Mouse (Mus musculus): ENCODE measurements at regions not wholly inside any gene's neighbourhood (a gene's known extent, or its start where the extent isn't known, plus 50 kb on each side); places are given as distances from the start of the nearest gene placed in this dataset.
A peak's percentile ranks its signal among the peaks of the same experiment; 100 is the strongest.

DNA sequence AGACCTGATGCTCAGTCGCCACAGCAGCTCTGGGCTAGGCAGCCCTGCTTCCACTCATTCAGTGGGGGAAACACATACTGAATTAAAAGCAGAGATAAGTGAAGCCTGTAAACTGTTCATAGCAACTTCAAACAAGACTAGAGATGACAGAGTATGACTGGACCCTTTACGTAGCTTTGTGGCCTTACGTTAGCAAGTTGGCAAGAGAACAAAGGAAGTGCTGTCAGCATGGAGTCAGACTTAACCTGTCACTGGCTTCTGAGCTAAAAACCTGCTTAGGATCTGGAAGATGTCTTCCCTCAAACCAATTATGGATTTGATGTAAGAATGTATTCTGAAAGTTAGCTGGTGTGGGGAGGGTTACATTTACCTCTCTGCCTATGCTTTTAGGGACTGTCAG, 421.3 kb downstream of the Ttll7 start:
- DNase-seq (ENCODE audit: low spot score), result no peak

DNA sequence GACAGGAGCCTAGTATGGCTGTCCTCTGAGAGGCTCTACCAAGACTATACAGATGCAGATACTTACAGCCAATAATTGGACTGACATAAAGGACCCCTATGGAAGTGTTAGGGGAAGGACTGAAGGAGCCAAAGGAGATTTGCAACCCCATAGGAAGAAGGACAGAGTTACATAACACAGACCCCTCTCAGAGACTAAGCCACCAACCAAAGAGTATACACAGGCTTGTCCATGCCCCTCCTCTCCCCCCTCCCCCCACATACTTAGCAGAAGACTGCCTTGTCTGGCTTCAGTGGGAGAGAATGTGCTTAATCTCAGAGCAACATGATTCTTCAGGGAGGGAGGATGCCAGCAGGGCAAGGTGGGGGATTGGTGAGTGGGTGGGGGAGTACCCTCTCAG, 426.4 kb downstream of the Ttll7 start:
- no peak for DNase-seq (ENCODE audit: low spot score)

DNA sequence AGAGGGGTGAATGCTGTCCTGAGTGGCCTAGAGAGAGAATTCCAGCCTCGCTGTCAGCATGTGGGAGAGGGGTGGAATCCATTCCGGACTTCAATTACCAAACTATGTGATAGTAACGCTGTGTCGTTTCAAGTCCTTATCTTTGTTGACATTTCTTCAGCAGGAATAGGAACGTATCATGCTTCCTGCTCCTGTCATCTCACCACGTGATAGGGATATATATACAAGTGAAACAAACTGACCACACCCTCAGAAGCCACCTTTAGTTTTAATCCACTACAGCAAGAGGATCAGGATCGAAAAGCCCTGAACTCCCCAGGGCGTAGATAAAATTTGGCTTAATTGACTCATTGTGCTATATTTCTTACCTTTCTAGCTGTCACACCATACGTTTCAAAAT, 431.6 kb downstream of the Ttll7 start:
- no peak for DNase-seq (ENCODE audit: low spot score)

DNA sequence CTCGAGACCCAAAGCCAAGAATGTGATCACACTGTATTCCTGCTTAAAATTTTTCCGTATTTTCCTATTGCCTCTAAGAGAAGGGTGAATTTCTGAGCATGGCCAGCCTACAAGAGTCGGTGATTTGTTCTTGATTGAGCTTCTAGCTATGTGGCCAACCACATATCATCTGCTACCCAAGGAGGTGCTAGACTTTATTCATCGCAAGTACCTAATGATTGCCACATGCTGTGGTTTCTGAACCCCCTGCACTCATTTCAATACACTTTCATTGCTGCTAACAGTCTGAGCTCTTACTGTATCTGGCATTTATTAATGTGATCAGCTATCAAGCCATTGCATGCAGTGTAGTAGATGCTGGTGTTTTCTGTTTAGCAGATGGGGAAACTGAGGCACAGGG, 432.2 kb downstream of the Ttll7 start:
- no peak for DNase-seq (ENCODE audit: low spot score)

DNA sequence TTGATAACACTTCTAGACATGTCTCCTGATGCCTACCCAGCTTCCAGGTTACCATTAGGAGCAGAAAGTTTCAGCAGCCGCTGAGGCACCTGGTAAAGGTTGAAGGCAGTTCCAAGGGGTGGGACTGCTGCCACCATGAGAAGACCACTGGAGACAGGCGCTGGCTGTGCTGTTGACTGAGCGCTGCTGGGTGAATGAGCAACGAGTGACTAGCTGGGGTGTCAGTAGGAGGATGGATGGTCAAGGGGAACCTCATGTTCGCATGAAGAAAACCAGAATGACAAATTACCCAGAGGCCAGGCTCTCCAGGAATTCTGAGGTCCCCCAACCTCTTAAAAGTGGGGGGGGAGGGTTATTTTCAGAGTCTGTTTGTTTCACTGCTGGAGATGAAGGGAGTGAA, 433.3 kb downstream of the Ttll7 start:
- DNase-seq (ENCODE audit: low spot score), result no peak

DNA sequence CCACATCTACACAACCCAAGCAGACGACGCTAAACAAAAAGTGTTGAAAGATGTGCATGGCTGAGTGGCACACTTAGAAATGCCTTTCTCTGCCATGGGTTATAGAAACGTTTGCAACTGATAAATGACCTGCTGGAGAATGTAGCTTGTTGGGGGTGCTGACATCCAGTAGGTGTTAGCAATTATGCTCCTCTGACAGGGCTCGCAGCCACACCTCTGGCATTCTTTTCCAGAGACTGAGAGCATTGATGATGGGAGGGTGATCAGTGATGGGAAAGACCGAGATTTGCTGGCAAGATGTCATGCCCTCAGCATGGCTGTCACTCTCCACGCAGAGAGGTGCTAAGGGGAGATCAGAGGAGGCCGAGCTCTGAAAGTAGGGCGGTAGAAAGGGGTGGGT, 435.3 kb downstream of the Ttll7 start:
- DNase-seq (ENCODE audit: low spot score), result no peak

DNA sequence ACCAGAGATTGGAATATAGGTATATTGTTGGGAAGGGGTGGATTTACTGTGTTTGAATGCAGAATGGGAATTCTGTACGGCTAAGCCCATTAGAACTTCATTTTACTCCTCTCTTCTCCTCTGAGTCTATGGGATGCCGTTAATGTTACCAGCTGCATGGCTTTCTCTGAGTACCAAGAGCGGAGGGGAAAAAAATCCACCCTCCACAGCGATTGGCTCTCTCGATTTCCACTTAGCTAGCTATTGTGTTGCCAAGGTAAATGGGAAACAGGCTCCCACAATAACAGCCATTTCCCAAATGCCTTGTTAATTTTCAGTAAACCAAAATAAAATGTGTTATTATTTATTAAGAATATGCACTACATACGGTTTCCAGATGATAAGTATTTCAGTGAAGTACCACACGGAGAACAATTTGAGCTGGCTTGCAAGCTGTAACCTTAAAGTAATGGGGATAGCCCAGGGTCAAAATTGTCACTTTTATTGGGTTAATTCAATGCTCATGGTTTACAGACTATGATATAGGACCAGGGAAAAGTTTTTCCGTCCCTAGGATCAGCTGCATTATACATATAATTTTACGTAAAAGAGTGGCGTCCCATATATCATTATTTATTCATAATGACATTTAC, 439.6 kb downstream of the Ttll7 start:
- DNase-seq (ENCODE audit: low spot score), result no peak

DNA sequence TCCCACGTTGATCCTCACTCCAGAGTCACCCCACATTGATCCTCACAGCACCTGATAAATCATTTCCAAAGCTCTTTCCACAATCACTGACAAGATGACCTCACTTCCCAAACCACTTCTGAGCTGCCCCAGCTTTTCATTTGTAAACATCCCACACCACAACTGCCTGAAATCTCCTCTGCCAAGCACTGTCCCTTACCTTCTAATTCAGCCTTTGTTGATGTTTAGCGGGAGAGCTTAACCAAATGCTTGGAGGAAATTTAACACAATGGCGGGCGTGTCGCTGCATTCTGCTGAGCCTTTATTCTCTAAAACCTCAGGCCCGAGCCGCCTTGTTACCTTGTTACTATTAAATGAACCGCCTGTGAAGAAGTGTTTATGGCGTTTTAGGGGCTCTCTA, 445.9 kb downstream of the Ttll7 start:
- DNase-seq (ENCODE audit: low spot score), result peak; percentile 11

DNA sequence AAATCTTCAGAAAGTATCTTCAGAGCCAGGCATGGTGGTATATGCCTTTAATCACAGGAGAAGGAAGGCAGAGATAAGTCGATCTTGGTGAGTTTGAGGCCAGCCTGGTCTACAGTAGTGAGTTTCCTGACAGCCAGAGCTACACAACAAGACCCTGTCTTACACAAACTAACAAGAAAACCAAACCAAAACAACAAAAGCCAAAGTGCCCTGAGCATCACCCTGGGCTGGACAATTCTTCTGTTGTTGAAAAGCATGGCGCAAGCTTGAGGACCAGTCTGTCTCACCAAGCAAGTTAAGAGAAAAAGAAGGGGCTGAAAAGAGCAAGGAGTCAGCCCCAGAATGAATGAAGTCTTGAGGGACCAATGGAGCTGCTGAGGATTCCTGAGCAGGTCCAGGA, 473.4 kb downstream of the Ttll7 start:
- DNase-seq (ENCODE audit: low spot score), result no peak

DNA sequence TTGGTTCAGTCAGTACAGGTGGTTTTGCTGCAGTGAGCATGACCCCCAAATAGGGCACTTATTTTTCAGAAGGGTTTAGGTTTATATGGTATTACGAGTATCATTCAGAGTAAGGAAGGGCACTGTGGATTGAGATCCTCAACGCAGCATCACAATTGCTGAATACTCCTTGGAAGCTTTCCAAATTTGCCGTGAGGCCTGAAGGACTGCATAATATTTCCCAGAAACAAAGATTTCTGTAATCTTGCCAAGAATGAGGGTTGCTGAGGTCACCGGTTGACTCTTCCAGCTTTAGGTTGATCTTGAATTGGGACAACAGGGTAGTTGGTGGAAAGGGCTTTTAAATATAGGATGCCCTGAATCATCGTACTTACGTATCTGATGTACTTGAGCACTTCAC, 482.1 kb downstream of the Ttll7 start:
- DNase-seq (ENCODE audit: low spot score), result no peak

DNA sequence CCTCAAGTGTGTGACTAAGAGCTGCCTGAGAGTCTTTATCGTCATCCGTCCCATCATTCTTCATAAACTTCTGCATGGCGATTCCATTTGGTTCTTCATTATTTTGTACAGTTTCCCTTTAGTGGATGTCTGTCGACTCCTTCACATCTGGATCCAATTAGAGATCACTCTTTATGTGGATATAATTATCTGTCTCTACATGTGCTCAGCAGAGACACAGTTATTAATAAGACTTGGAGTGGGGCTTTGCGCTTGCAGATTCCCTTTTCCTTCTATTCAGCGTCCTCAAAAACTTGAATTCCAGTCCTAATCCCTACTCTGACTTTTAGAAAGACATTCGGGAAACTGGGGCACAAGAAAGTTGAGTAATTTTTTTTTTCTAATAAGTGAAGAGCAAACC, 483.1 kb downstream of the Ttll7 start:
- DNase-seq (ENCODE audit: low spot score), result no peak

DNA sequence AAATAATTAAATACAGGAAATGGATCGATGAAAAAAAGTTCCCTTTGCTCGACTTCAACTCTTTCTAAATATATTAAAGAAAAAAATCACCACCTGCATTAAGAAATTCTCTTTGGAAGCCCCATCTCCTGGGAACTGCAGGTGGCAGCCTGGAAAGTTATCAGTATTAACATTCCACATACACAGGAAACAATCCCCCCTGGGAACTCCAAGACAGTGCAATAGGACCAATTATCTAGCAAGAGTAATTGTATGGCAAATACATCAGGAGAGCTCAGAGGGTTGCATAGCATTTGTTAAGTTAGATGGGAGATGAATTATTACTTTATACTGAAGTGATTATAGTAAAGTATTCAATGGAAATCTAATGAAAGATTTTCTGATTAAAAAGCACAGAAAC, 487.3 kb downstream of the Ttll7 start:
- no peak for DNase-seq (ENCODE audit: low spot score)

DNA sequence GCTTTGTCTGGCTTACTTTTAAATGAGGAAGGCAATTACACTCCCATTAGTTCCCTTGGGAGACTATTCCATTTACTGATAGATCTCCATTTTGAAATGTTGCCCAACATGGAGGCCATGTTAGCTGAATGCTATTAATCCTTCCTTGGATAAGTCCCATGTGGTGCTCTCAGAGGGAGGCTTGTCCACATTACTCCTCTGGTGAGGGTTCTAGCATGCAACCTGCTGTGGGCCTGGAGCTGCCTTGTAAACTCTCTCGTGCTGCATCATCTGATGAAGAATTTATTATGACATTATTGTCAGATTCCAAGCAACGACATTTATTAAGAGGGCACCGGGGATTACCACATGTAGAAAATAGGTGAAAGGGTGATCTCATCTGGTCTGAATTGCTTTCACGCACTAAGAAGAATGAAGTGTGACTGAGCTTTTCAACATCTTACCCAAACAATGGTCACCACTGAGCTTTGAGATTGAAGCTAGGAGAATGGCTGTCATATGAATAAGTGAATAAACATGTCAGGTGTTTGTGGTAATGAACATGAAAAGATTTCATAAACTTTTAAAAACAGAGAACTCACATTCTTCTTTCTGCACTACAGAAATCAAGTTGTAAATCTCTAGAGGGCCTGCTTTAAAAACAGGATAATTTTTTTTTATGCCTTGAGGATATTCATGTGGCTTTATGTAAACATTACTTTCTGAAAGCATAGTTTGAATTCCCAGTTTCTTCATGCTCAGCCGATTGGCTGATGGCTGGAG, 495.3 kb downstream of the Ttll7 start:
- DNase-seq (ENCODE audit: low spot score), result no peak

DNA sequence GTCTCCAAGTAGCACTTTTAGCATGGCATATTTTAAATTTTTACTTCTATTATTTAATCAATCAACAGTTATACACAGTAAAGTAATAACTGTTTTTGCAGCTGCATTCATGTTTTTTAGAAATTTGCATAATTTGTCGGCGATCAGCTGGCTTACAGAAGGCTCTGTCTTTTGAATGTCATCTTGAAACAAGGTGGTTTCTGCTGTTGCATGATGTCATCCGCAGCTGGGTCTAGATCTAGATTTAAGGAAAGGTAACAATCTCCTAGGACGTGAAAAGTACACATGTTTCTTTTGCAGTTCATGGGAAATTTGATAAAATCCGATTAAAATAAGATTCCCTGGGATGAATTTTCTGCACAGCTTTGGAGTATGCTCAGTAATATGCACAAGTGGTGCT, 534.9 kb downstream of the Ttll7 start:
- DNase-seq (ENCODE audit: low spot score), result no peak

DNA sequence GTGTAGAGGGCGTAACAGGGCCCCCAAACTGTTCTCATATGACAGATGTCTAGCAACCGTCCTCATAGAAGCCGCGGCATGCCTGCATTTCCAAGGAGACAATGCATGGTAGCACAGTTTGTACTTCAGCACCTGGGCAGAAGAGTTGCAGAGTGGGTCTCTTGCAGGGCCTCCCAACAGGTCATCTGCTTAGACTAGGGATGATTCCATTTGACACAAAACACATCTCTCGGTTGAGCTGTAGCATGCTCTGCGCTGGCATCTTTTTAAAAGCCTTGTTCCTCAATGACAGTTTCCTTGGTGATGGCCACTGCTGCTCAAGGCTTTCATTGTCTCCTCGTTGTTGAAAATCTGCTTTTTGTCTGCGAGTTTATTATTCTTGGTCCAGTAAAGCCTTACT, 546.1 kb downstream of the Ttll7 start:
- DNase-seq (ENCODE audit: low spot score), result no peak

DNA sequence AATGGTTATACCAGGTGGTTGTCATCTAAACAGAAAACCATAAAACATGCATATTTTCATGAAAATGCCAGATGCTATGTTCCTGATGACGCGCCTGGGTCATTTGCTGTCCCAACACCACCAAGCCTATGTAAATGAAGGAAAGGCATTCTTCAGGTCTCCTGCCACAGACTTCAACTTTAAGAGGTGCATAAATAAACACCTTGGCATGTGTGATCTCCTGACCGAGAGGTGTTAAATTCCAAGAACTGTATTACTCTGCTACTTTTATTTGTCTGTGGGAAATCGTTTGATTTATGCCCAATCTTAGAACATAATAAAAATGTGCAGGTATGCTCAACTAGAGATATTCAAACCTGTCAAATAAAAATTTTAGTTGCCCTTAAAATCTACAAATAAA, 560.1 kb downstream of the Ttll7 start:
- no peak for DNase-seq (ENCODE audit: low spot score)

DNA sequence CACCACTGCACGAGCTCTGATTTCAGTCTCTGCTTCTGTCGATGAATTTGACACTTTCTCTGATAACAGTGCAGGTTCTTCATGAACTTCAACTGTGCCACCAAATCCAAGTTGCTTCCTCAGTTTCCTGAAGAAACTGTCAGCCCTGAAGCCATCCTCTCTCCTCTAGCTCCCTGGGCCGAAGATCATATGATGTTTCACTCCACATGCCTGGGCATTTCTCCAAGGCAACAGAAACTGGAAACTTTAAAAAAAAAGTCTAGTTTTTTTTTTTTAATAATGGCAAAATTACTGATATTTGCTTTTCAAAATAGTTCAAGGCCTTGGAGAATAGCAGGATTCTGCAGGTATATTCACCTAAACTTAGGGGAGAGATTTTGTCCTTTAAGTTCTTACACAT, 564.8 kb downstream of the Ttll7 start:
- DNase-seq (ENCODE audit: low spot score), result no peak

DNA sequence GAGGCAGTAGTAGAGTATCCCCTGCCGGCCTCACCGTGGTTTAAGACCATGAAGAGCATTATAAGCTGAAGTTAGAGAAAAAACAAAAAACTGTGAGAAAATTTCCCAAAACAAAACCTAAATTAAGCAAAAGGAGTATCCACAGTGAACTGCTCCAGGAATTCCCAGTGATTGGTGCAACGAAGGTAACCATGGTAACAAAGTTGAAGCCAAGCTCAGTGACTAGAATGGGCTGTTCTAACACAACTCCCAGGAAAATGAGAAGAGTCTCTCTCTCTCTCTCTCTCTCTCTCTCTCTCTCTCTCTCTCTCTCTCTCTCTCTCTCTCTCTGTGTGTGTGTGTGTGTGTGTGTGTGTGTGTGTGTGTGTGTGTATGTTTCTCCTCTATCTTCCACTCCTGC, 567.0 kb downstream of the Ttll7 start:
- DNase-seq (ENCODE audit: low spot score), result no peak

DNA sequence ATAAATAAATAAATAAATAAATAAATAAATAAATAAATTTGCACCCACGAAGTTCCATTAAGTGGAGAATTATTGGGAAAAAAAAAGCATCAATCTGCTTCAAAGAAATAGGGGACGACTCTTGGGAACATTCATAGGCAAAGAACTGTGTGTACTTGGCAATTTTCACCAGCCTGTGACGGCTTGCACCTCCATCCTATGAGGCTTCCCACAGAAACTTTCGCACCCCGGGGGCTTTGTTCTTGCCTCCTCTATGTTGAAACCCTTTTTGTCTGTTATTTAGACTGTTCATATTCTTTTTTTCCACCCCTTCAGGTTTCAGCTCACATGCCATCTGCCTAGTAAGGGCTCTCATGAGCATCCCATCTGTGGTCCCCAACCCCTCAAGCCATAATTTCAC, 570.0 kb downstream of the Ttll7 start:
- no peak for DNase-seq (ENCODE audit: low spot score)

DNA sequence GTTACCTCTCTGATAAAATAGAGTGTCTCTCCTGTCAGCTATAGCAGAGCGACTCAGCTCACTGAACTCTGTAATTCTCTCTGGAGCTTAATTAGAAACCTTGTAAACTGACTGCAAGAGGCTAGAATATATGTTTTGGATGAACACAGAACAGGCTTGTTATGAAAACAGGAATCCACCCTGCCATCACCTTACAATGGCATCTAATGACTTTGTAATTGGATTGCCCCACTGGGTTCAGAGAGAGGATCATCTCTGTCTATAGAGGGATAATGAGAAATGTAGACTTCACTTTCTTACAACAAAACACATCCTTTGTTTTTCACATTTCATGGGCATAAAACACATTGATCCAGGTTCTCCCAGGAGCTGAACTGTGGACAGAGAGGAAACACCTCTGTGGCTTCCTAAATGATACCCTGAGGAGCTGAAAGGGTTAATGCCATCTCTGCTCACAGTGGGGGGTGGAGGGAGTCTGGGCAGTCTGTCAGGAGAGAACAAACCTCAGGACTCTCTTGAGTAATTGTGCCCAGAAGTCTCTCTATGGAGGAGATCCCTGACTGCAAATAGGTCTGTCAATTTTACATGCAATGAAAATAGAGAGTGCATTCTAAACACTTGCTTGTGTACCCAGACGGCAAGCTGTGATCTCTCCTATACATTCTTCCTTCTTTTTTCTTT, 571.9 kb downstream of the Ttll7 start:
- no peak for DNase-seq (ENCODE audit: low spot score)

DNA sequence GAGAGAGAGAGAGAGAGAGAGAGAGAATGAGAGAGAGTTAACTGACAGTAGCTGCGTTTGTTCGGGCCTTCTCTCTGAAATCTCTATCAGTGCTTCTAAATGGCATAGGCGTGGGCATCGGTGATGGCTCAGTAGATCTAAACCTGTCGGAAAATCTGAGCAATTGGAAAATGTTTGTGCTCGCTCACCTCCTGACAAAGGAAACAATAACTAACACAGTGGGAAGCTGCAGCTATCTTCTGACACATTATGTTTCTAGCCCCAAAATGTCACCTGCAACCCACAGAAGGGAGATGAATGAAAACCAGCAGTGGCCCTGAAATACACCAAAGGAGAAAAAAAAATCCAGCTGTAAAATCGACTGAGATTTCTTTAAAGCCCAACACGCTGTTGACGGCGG, 576.7 kb downstream of the Ttll7 start:
- no peak for DNase-seq (ENCODE audit: low spot score)

DNA sequence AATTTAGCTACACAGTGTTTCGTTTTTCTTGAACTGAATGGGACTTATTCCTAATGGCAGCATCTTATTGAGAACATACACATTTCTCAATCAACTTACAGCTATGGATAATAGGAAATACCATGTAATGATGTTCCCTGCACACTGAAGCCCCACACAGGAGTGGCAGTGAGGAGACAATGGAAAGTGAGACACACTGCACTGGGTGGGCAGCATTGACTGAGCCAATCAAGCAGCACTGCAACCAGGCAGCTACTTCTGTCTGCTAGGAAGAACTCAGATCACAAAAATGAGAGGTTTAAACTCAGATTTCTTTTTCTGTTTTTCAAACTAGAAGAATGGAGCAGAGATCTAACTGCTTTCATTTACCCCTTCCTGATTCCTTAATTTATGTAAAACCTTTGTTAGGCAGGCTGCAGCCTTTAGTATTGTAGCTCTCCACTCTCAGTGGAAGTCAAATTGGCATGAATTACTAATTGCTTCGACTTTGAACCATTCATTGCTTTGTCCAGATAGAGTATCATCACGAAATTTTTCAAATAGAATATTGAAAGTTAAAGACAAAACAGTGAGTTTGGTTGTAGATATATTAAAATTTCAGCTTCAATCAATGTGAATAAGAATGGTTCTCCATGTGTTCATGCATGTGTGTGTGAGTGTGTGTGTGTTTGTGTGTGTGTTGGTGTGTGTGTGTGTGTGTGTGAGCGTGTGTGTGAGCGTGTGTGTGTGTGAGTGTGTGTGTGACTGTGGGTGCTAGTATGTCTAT, 590.9 kb downstream of the Ttll7 start:
- no peak for DNase-seq (ENCODE audit: low spot score)

DNA sequence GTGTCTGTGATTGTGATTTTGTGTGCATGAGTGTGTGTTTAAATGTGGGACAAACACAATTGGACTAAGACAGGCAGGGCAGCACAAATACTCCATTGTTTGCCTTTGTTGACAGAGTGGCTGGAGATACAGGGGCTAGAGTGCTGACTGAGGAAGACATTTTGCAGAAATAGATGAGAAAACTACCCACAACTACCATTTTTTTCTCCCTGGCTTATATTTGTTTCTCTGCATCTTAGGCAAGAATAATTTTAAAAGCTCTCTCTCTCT, 591.5 kb downstream of the Ttll7 start:
- DNase-seq (ENCODE audit: low spot score), result no peak
